Comparison of ENCODE assay signal across 9 mouse cellular contexts in genomic region chr8:124653568-124654475, GRCm38 (mm10). TPM values are rescaled to one million over a fixed set of nuclear protein-coding genes. Genes with fewer than 3 reads are reported as not detected.
A peak's percentile ranks its signal among the peaks of the same experiment; 100 is the strongest.
DNase-seq lines count a peak whose midpoint lies in the region; ATAC-seq and TF ChIP-seq lines count a peak whose summit lies in the region.
"Had no signal": no experiment of that assay in that cellular context is flagged by ENCODE, and none has a peak within 500 bp of the region (broad histone marks: within the 10 kb centered on the region; RNA-seq: fewer than 3 reads in every experiment).

No protein-coding gene starts in this region.

- 0 out of 2 replicates have a peak, but pooled peaks have one; percentile 8 for TF ChIP-seq EP300 in heart, adult 2 months (IDR thresholded peaks at IDR 0.05; ENCODE audit: insufficient read depth, low read depth, low read length)

- peaks cover 21% of the 10 kb centered on the region for H3K4me1 ChIP-seq in heart, adult 2 months (ENCODE audit: control insufficient read depth, insufficient read depth, low read length)
- peaks cover 68% of the 10 kb centered on the region for H3K4me1 ChIP-seq in neural tube, embryonic 13.5 days (replicated peaks)
- no peaks in the 10 kb centered on the region for H3K4me1 ChIP-seq in midbrain, embryonic 11.5 days (ENCODE audit: control insufficient read depth, insufficient read depth, low read length)

- no peak for TF ChIP-seq POLR2A in heart, adult 2 months (IDR thresholded peaks at IDR 0.05; ENCODE audit: insufficient read depth, low read depth, low read length)

- ATAC-seq in neural tube, embryonic 13.5 days (ENCODE audit: low read depth): no peak
- ATAC-seq in midbrain, embryonic 11.5 days (ENCODE audit: low FRiP score): no peak

- no peaks in the 10 kb centered on the region for H3K27me3 ChIP-seq in heart, adult 2 months (ENCODE audit: control insufficient read depth, insufficient read depth, low read length)
- H3K27me3 ChIP-seq in neural tube, embryonic 13.5 days: no peaks in the 10 kb centered on the region
- no peaks in the 10 kb centered on the region for H3K27me3 ChIP-seq in midbrain, embryonic 11.5 days (ENCODE audit: control insufficient read depth, insufficient read depth, low read length)

- H3K9me3 ChIP-seq in neural tube, embryonic 13.5 days: no peaks in the 10 kb centered on the region
- H3K9me3 ChIP-seq in midbrain, embryonic 11.5 days (ENCODE audit: control insufficient read depth, low read length): no peaks in the 10 kb centered on the region

- H3K9ac ChIP-seq in heart, adult 2 months (ENCODE audit: low read depth, low read length): no peak overlapping the region
- H3K9ac ChIP-seq in neural tube, embryonic 13.5 days: 0 out of 2 replicates have a peak overlapping the region, but pooled peaks have one; percentile 23
- no peak overlapping the region for H3K9ac ChIP-seq in midbrain, embryonic 11.5 days (ENCODE audit: low read length)

- intact Hi-C loops in heart, adult 2 months (cut with DNase I): no loop called here
- intact Hi-C loops in heart, postnatal 10 days (cut with DNase I): no loop called here

- H3K27ac ChIP-seq in heart, adult 2 months: peak overlapping the region; percentile 71
- H3K27ac ChIP-seq in neural tube, embryonic 13.5 days (replicated peaks): peak overlapping the region; percentile 28; the same call in 1 of the 2 replicates
- no peak overlapping the region for H3K27ac ChIP-seq in midbrain, embryonic 11.5 days (ENCODE audit: low read depth, low read length)

- no peak overlapping the region for H3K4me2 ChIP-seq in neural tube, embryonic 13.5 days
- H3K4me2 ChIP-seq in midbrain, embryonic 11.5 days: no peak overlapping the region

- no peak overlapping the region for H3K4me3 ChIP-seq in heart, adult 2 months
- H3K4me3 ChIP-seq in neural tube, embryonic 13.5 days: no peak overlapping the region
- H3K4me3 ChIP-seq in midbrain, embryonic 11.5 days (ENCODE audit: low read depth, low read length): no peak overlapping the region

- 39% methylated on average over 28 of the region's 28 CpGs for WGBS in heart, adult 2 months
- WGBS in neural tube, embryonic 13.5 days: 69% methylated on average over 28 of the region's 28 CpGs
- 76% methylated on average over 28 of the region's 28 CpGs for WGBS in midbrain, embryonic 11.5 days

- no peak for TF ChIP-seq CTCF in heart, adult 2 months (IDR thresholded peaks at IDR 0.05)

- H3K36me3 ChIP-seq in heart, adult 2 months (ENCODE audit: control insufficient read depth, insufficient read depth, low read length): no peaks in the 10 kb centered on the region; the same call in 1 of the 2 replicates
- H3K36me3 ChIP-seq in neural tube, embryonic 13.5 days: peaks cover 20% of the 10 kb centered on the region
- no peaks in the 10 kb centered on the region for H3K36me3 ChIP-seq in midbrain, embryonic 11.5 days (ENCODE audit: control insufficient read depth, insufficient read depth, low read length)

- H3K79me2 ChIP-seq in heart, adult 2 months (replicated peaks; ENCODE audit: control insufficient read depth, insufficient read depth, low read length): 0 out of 2 replicates have a peak, but pooled peaks cover 4% of the 10 kb centered on the region

- peak in 1 of 2 experiments; percentile 30 for DNase-seq in heart, adult 2 months
- DNase-seq in heart, postnatal 10 days: no peak
- no peak for DNase-seq in neural tube, embryonic 10.5 days (ENCODE audit: extremely low spot score, low spot score)
- DNase-seq in kidney, postnatal 14 days: peak; percentile 72
- DNase-seq in yolk sac, embryonic 10.5 days (ENCODE audit: low spot score): peak; percentile 76
- no peak for DNase-seq in midbrain, embryonic 11.5 days (ENCODE audit: low spot score, missing footprints)
- DNase-seq in right cerebral cortex, postnatal 10 days (ENCODE audit: low spot score in 2 of 2): no peak
- DNase-seq: B cell, adult 2 months had no signal

RNA-seq across cellular contexts. Expression of gene 2310022B05Rik, which starts 9.3 kb away (rescaled TPM):
- 10 to 100 TPM; 54.4 to 61.8 TPM for total RNA-seq in heart, adult 2 months (2021)
- 64.3 and 65.1 TPM in 2 replicates for polyA plus RNA-seq in heart, adult 2 months (2012; rRNA removed)
- 100 to 1,000 TPM; 144 to 160 TPM for total RNA-seq in heart, postnatal 10 days (2021)
- polyA plus RNA-seq in neural tube, embryonic 13.5 days (2015; fragmentation: Nextera tagmentation; extraction: Ambion mirVana): 20.8 and 21.3 TPM in 2 replicates
- polyA plus RNA-seq in midbrain, embryonic 11.5 days (2014; fragmentation: Nextera tagmentation; extraction: Ambion mirVana): 17.4 and 21.2 TPM in 2 replicates

Comparison
In these comparisons a context has a peak if more than half of its experiments do, and no peak if none do; other contexts are left out.
1. DNase-seq: peak in kidney, postnatal 14 days (single experiment) and yolk sac, embryonic 10.5 days (single experiment); none in heart, postnatal 10 days (0 of 2), neural tube, embryonic 10.5 days (single experiment), midbrain, embryonic 11.5 days (single experiment) and right cerebral cortex, postnatal 10 days (0 of 2).